Mouse (Mus musculus) midbrain, embryonic 15.5 days (tissue): Measurements from ENCODE around the gene Syt17. TPM values are rescaled to one million over a fixed set of nuclear protein-coding genes. Genes with fewer than 3 reads are reported as not detected.

Experiments
- ATAC-seq: fragments of 200-750 bp; cut with Nextera tagmentation; replicated peaks from 2 replicates; pipeline ENCODE4 v1.8.0; 2017; ENCODE audit warnings: moderate TSS enrichment
- H3K27ac ChIP-seq: fragments of 300-500 bp; sonication (generic); 2 replicates; pipeline ENCODE4 v1.5.1; 2015; ENCODE audit warnings: mild to moderate bottlenecking, inconsistent platforms
- H3K27me3 ChIP-seq: fragments of 300-500 bp; sonication (generic); replicated peaks from 2 replicates; pipeline ENCODE4 v1.6.1; 2015; ENCODE audit warnings: inconsistent platforms
- H3K36me3 ChIP-seq: fragments of 300-500 bp; sonication (generic); replicated peaks from 2 replicates; pipeline ENCODE4 v1.6.1; 2015; ENCODE audit warnings: inconsistent platforms
- H3K4me1 ChIP-seq: fragments of 300-500 bp; sonication (generic); 2 replicates; pipeline ENCODE4 v1.6.1; 2015; ENCODE audit warnings: inconsistent platforms
- H3K4me2 ChIP-seq: fragments of 300-500 bp; sonication (generic); 2 replicates; pipeline ENCODE4 v1.6.1; 2015; ENCODE audit warnings: inconsistent platforms, mild to moderate bottlenecking, moderate library complexity
- H3K4me3 ChIP-seq: fragments of 300-500 bp; sonication (generic); 2 replicates; pipeline ENCODE4 v1.5.1; 2015; ENCODE audit warnings: mild to moderate bottlenecking, inconsistent platforms
- H3K9ac ChIP-seq: fragments of 300-500 bp; sonication (generic); 2 replicates; pipeline ENCODE4 v1.6.1; 2015; ENCODE audit warnings: mild to moderate bottlenecking, inconsistent platforms
- H3K9me3 ChIP-seq: fragments of 300-500 bp; sonication (generic); 2 replicates; pipeline ENCODE4 v1.6.1; 2016; ENCODE audit warnings: inconsistent platforms
- WGBS: fragments of 180-500 bp; shearing (Covaris S2); methylation state at CpG from one replicate; pipeline ENCODE4 v1.1.7; 2015; ENCODE audit warnings: mixed read lengths; 5-methylcytosine and 5-hydroxymethylcytosine counted together
- polyA plus RNA-seq: library from polyadenylated mRNA; unstranded; fragments of >200 nt; fragmentation: Nextera tagmentation; extraction: Ambion mirVana; gene quantifications from 2 replicates; pipeline ENCODE4 v1.2.1, GENCODE M21; 2015

Gene Syt17
- polyA plus RNA-seq, 1 experiment from 2014 or later = 20.2 TPM

DNA sequence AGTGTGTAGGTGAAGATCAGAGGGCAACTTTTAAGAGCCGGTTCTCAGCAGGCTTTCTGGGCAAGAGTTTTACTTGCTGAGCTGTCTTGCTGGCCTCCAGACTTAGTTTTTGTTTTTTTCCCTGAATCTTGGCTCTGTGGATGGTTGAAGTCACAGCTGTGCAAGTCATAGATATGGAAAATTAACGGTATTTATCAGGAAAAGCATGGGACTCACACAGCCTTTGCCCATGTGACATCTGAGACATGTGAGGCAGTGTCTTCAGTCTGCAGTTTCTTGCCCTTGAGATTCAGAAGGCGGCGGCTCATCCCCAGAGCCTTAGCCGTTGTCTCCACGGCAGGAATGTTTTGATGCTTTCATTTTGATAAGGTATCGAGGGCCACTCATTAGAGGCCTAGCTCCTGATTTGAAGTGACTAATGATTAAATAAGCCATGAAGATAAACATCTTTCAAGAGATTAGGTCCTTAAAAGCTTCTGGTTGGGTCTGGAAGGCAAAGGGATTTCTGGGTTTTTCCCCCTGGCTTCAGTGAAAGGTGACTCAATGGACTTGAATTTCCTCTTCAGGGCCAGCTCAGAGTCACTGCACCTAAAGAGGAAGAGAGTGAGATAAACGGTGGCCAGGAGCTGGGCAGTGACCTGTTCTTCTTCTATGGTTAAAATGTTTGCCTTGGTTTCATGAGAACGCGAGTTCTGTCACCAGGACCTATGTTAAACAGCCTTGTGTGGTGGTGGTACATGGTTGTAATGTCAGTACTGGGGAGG, 33.2 kb upstream of the Syt17 start:
- no peaks in the 10 kb centered on the region for H3K9me3 ChIP-seq
- no peak for ATAC-seq
- H3K27ac ChIP-seq = no peak overlapping the region
- no peaks in the 10 kb centered on the region for H3K36me3 ChIP-seq
- no peaks in the 10 kb centered on the region for H3K27me3 ChIP-seq
- no peak overlapping the region for H3K9ac ChIP-seq
- no peak overlapping the region for H3K4me3 ChIP-seq
- H3K4me2 ChIP-seq = no peak overlapping the region
- H3K4me1 ChIP-seq = no peaks in the 10 kb centered on the region
- 88% methylated on average over 10 of the region's 10 CpGs for WGBS

DNA sequence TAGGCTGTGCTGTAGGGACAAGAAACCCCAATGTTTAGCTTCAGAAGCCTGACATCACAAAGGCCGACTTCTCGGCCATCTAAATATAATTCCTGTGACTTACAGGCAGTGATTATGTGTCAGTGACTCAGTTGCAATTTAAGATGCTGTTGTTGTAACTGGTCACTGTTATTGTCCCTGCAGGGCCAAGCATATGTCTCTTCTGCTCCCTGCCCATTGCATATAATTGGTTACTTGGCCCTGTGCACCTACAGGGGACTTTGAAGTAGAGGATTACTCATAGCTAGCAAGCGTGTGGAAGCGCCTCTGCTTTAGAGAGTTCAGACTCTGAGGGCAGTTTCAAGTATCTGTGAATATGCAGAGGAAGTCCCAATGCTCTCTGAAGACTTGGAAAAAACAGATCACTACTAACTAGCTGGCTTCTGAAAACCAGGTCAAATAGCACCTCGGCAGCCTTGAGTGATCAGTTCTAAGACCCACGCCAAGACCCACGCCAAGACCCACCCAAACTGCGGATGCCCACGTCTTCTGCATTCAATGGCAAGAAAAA, 32.2 kb upstream of the Syt17 start:
- Histone ChIP-seq H3K4me2 (no peak overlapping the region), H3K4me3 (no peak overlapping the region), H3K27ac (no peak overlapping the region), H3K36me3 (no peaks in the 10 kb centered on the region), H3K9ac (no peak overlapping the region), H3K4me1 (no peaks in the 10 kb centered on the region), H3K9me3 (no peaks in the 10 kb centered on the region), H3K27me3 (no peaks in the 10 kb centered on the region)
- ATAC-seq = no peak
- WGBS = 89% methylated on average over 9 of the region's 9 CpGs

DNA sequence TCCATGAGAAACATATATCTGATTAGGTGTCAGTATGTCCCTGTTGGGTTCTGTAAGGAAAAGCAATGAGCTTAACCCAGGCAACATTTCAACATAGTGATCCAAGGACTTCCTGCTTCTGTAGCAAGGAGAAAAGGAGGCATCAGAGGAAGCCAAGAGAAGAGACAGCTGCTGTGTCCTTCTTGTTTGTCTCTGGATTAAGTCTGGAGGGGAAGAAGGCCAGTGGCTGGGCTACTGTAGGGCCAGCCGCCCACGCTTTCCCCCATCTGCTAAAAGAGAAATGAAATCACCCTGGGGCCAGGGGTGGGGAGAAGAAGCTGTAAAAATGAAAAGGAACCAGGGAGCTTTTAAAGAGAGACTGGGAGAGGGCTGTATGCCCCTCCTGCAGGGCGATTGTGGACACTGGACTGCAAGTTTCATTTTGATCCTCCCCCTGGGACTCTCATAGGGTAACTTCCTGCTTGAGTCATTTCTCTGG, 30.9 kb upstream of the Syt17 start:
- ATAC-seq = no peak
- whole genome bisulfite sequencing = 60% methylated on average over 3 of the region's 3 CpGs
- H3K9me3 ChIP-seq = no peaks in the 10 kb centered on the region

DNA sequence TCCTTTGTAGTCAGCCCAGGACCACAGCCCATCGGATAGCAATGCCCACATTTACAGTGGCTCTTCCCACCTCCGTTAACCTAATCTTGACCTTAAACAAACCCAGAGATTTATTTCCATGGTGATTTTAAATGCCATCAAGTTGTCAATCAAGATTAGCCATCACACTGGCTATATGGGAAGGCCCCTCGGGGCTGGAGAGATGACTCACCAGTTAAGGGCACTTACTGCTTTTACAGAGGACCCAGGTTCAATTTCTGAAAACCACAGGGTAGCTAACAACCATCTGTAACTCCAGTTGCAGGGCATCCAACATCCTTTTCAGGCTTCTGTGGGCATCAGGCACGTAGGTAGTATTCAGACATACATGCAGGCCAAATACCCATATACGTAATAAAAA, 28.4 kb upstream of the Syt17 start:
- H3K9ac ChIP-seq = no peak overlapping the region
- no peaks in the 10 kb centered on the region for H3K36me3 ChIP-seq
- WGBS = 59% methylated on average over 5 of the region's 5 CpGs
- no peaks in the 10 kb centered on the region for H3K4me1 ChIP-seq
- no peak overlapping the region for H3K27ac ChIP-seq
- H3K4me2 ChIP-seq = no peak overlapping the region
- ATAC-seq = no peak
- no peak overlapping the region for H3K4me3 ChIP-seq
- H3K9me3 ChIP-seq = no peaks in the 10 kb centered on the region
- H3K27me3 ChIP-seq = no peaks in the 10 kb centered on the region

More for the DNA sequence above, 30.9 kb upstream of the Syt17 start:
- H3K27me3 ChIP-seq = no peaks in the 10 kb centered on the region
- H3K36me3 ChIP-seq = no peaks in the 10 kb centered on the region
- no peak overlapping the region for H3K4me2 ChIP-seq
- no peaks in the 10 kb centered on the region for H3K4me1 ChIP-seq
- H3K27ac ChIP-seq = no peak overlapping the region
- no peak overlapping the region for H3K9ac ChIP-seq
- H3K4me3 ChIP-seq = no peak overlapping the region

DNA sequence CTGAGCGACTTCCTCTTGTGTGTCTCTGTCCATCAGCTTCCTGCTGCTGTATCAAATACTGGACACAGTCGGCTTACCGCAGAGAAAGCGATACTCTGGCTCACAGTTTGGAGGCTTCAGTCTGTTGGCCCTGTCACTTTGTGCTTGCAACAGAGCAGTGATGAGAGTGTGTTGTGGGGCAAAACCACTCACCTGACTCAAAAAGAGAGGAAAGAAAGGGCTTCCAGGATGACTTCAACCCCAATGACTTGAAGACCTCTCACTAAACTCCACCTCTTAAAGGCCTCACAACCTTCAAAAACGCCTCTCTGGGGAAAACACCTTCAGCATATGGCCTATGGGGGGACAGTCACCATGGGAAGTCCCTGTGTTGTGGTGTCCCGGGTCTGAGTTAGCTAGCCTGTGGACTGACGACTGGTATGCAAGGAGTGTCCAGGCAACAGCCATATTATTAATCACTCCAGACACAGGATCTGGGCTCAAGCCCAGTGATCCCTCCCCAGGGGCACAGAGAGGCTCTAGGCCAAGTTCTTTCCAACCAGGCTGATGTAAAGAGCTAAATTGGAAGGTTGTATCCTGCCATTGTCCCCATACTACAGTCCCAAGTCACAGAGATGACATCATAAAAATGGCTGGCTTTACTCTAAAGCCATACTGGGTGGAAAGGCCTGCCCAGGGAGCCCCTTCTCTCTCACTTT, 27.1 kb upstream of the Syt17 start:
- Histone ChIP-seq H3K9ac (no peak overlapping the region), H3K4me2 (no peak overlapping the region), H3K27ac (no peak overlapping the region), H3K4me1 (no peaks in the 10 kb centered on the region), H3K9me3 (no peaks in the 10 kb centered on the region), H3K27me3 (no peaks in the 10 kb centered on the region), H3K36me3 (no peaks in the 10 kb centered on the region), H3K4me3 (no peak overlapping the region)
- WGBS = 89% methylated on average over 7 of the region's 7 CpGs
- ATAC-seq = no peak

DNA sequence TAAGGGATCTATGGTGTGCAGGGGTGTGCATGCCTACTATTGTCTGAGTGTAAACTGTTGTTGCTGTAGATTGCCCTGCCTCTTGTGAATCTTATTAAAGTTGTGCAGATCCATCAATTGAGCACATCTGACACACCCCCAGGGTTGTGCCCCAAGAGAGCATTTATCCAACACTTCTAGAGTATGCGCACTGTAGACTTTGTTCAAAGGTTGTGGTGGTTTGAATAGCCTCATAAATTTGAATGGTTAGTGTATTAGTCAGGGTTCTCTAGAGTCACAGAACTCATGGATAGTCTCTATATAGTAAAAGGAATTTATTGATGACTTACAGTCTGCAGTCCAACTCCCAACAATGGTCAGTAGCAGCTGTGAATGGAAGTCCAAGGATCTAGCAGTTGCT, 24.9 kb upstream of the Syt17 start:
- no peaks in the 10 kb centered on the region for H3K36me3 ChIP-seq

DNA sequence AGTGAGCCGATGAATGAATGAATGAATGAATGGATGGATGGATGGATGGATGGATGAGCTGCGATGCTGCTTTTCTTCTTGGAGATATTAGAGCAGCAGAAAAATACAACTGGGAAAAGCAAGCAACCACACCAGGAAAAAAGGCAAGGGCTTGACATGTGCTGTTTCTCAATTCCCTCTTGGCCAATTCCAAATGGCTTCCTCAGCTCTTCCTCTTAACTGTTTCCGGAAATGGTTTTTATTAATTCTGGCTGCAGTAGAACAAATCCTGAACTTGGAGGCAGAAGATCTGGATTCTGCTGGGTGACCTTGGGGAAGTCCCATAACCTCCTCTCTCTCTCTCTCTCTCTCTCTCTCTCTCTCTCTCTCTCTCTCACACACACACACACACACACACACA, 20.0 kb upstream of the Syt17 start:
- Histone ChIP-seq H3K36me3 (no peaks in the 10 kb centered on the region), H3K9me3 (no peaks in the 10 kb centered on the region), H3K27me3 (no peaks in the 10 kb centered on the region), H3K4me3 (no peak overlapping the region), H3K27ac (no peak overlapping the region), H3K9ac (no peak overlapping the region), H3K4me2 (no peak overlapping the region), H3K4me1 (no peaks in the 10 kb centered on the region)
- WGBS = 94% methylated on average over 3 of the region's 3 CpGs
- no peak for ATAC-seq

More for the DNA sequence above, 24.9 kb upstream of the Syt17 start:
- Histone ChIP-seq H3K4me2 (no peak overlapping the region), H3K9me3 (no peaks in the 10 kb centered on the region), H3K27ac (no peak overlapping the region), H3K4me3 (no peak overlapping the region), H3K4me1 (no peaks in the 10 kb centered on the region), H3K9ac (no peak overlapping the region), H3K27me3 (no peaks in the 10 kb centered on the region)
- ATAC-seq = no peak
- 72% methylated on average over 1 of the region's 1 CpGs for WGBS

DNA sequence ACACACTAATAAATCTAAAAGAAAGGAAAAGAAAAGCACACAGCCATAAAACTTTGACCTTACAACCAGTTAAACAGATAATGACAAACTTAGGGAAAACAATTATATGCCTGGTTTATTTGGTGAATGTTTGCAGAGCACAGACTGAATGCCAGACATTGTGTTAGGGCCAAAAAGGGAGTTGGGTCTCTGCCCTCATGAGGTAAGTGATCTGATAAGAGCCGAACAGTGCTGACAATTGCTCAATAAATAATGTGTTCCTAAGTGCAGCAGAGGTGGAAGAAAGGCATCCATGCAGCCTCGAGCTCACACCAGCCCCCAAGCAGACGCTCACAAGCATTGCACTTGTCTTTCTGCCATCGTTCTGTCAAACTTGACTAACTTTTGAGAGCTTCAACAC, 16.4 kb upstream of the Syt17 start:
- Histone ChIP-seq H3K27me3 (no peaks in the 10 kb centered on the region), H3K27ac (no peak overlapping the region), H3K9me3 (no peaks in the 10 kb centered on the region), H3K4me1 (peaks cover 5% of the 10 kb centered on the region; the same call in 1 of the 2 replicates), H3K36me3 (no peaks in the 10 kb centered on the region), H3K4me3 (no peak overlapping the region), H3K4me2 (no peak overlapping the region), H3K9ac (no peak overlapping the region)
- ATAC-seq = no peak
- 73% methylated on average over 4 of the region's 4 CpGs for WGBS

DNA sequence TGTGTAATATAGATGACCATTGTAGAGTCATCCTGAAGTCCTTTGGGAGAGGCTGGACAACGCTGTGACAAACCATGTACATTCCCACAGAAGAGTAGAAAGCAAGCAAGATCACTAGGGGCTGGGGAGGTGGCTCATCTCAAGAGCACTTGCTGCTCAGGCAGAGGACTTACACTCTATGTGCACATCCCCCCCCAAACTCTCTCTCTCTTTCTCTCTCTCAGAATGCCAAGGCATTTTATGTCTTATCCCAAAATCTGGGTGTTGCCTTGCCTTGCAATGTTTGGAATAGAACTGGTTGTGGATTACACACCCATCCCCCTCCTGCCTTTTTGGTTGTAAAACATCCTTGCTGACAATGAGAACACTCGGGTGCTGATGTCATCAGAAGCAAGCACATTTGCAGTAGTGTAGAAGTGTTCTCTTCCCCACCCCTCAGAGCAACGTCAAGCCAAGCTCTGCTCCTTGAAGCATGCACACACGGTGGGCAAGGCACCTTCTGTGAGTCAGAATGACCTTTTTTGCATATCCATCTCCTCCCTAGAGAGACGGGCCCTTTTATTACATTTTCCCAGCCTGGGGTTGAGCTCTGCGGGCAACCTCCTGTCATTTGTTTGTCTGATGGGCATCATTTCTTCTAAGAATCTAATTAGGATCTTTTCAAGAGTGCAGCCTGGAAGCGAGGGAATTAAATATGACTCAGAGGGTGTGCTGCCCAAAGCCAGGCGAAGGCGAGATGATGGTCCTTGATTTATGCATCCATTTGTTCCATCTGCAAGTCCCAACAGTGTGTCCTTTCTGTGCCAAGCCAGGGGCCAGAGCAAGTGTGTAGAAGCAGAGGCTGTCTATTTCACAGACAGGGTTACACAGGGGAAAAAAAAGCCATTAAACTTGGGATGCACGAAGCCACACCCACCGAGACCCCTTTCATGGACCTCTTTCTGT, 15.1 kb upstream of the Syt17 start:
- H3K4me3 ChIP-seq = no peak overlapping the region
- WGBS = 36% methylated on average over 11 of the region's 11 CpGs
- no peaks in the 10 kb centered on the region for H3K27me3 ChIP-seq
- ATAC-seq = no peak
- no peaks in the 10 kb centered on the region for H3K9me3 ChIP-seq
- no peak overlapping the region for H3K4me2 ChIP-seq
- H3K9ac ChIP-seq = no peak overlapping the region
- no peaks in the 10 kb centered on the region for H3K36me3 ChIP-seq
- H3K4me1 ChIP-seq = peaks cover 5% of the 10 kb centered on the region; the same call in 1 of the 2 replicates
- no peak overlapping the region for H3K27ac ChIP-seq

DNA sequence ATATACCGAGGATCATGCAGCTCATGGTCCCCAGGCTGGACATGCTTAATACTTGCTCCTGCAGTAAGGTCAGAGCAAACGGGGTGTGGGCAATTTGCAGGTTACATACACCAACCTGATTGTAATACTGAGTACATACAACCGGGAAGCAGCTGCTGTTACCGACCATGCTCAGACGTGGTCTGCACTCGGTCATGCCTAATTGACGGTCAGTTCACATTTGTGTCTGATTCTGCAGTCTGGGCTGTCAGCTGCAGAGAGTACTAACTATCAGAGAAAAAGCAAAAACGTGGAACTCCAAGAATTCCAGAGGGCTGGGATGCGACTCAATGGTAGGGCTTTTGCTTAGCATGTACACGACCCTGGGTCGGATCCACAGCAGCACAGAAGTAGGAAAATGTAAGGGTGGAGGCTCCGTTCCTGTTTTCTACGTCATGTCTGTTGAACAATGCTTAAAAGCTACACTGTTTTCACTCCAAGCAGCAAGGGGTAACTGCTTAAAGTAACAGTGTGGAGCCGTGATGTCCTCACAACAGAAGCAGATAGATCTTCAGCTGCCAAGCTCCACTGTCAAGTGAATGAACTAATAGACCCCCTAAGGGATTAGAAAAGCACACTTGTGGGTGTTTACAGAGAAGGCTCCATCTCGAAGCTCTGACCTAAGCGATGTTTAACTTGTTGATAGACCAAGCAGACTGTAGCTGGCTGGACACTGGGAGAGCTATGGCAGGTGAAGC, 13.5 kb upstream of the Syt17 start:
- ATAC-seq = no peak
- 50% methylated on average over 16 of the region's 16 CpGs for WGBS
- H3K27ac ChIP-seq = no peak overlapping the region

DNA sequence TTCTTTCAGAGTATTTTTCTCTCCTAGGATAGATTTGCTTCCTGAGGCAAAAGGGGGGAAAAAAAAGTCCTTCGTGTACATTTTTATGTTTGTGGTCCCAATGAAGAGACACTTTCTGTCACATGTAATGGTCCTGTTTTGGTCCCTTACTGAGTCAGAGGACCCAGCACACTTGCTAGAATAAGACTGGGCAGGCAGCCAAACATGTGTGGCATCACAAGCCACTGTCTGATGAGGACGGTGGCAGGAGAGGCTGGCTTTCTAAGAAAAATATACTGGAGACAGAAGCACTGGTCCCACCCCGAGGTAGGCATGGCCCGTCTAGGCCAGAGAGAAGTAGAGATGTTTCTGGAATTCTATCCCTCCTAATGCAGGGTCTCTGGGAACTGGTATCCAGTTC, 5.7 kb upstream of the Syt17 start:
- no peak for ATAC-seq
- 66% methylated on average over 4 of the region's 4 CpGs for WGBS
- no peaks in the 10 kb centered on the region for H3K9me3 ChIP-seq
- H3K9ac ChIP-seq = no peak overlapping the region
- no peak overlapping the region for H3K4me2 ChIP-seq
- H3K27ac ChIP-seq = no peak overlapping the region
- H3K36me3 ChIP-seq = no peaks in the 10 kb centered on the region
- H3K27me3 ChIP-seq = no peaks in the 10 kb centered on the region
- H3K4me1 ChIP-seq = no peaks in the 10 kb centered on the region; the same call in 1 of the 2 replicates
- no peak overlapping the region for H3K4me3 ChIP-seq

More for the DNA sequence above, 13.5 kb upstream of the Syt17 start:
- peaks cover 5% of the 10 kb centered on the region; the same call in 1 of the 2 replicates for H3K4me1 ChIP-seq
- H3K4me3 ChIP-seq = no peak overlapping the region
- no peaks in the 10 kb centered on the region for H3K27me3 ChIP-seq
- no peaks in the 10 kb centered on the region for H3K9me3 ChIP-seq
- no peak overlapping the region for H3K9ac ChIP-seq
- H3K36me3 ChIP-seq = no peaks in the 10 kb centered on the region
- H3K4me2 ChIP-seq = no peak overlapping the region
